Mouse (Mus musculus) limb, embryonic 12.5 days (tissue): ENCODE results near the gene Rnf41. TPM values are rescaled to one million over a fixed set of nuclear protein-coding genes. Genes with fewer than 3 reads are reported as not detected.

Experiments used
- ATAC-seq: fragments of 200-750 bp; cut with Nextera tagmentation; 2 replicates; pipeline ENCODE4 v1.8.0; 2017; ENCODE audit warnings: low read depth, moderate TSS enrichment; ENCODE audit not compliant: insufficient number of reproducible peaks, insufficient read depth, low FRiP score, low TSS enrichment
- H3K27ac ChIP-seq: fragments of 300-500 bp; sonication (generic); 2 replicates; pipeline ENCODE4 v1.5.1; 2016; ENCODE audit warnings: mild to moderate bottlenecking, moderate library complexity
- H3K27me3 ChIP-seq: fragments of 300-500 bp; sonication (generic); 2 replicates; pipeline ENCODE4 v1.6.1; 2016; ENCODE audit warnings: mild to moderate bottlenecking, moderate library complexity
- H3K36me3 ChIP-seq: fragments of 300-500 bp; sonication (generic); 2 replicates; pipeline ENCODE4 v1.6.1; 2016; ENCODE audit warnings: mild to moderate bottlenecking, moderate library complexity
- H3K4me1 ChIP-seq: fragments of 300-500 bp; sonication (generic); replicated peaks from 2 replicates; pipeline ENCODE4 v1.6.1; 2016
- H3K4me2 ChIP-seq: fragments of 300-500 bp; sonication (generic); 2 replicates; pipeline ENCODE4 v1.6.1; 2016; ENCODE audit warnings: mild to moderate bottlenecking, moderate library complexity
- H3K4me3 ChIP-seq: fragments of 300-500 bp; sonication (generic); replicated peaks from 2 replicates; pipeline ENCODE4 v1.5.1; 2016; ENCODE audit warnings: mild to moderate bottlenecking
- H3K9ac ChIP-seq: fragments of 300-500 bp; sonication (generic); replicated peaks from 2 replicates; pipeline ENCODE4 v1.6.1; 2016; ENCODE audit warnings: mild to moderate bottlenecking, moderate library complexity
- H3K9me3 ChIP-seq: fragments of 300-500 bp; sonication (generic); 2 replicates; pipeline ENCODE4 v1.6.1; 2016; ENCODE audit warnings: mild to moderate bottlenecking, moderate library complexity
- WGBS: fragments of 180-500 bp; shearing (Covaris S2); methylation state at CpG from one replicate; pipeline ENCODE4 v1.1.7; 2016; 5-methylcytosine and 5-hydroxymethylcytosine counted together
- polyA plus RNA-seq: library from polyadenylated mRNA; unstranded; fragments of >200 nt; fragmentation: Nextera tagmentation; extraction: Ambion mirVana; gene quantifications from 2 replicates; pipeline ENCODE4 v1.2.1, GENCODE M21; 2016

Gene Rnf41
- polyA plus RNA-seq, 1 experiment from 2014 or later: 42.5 TPM

- WGBS: 86% methylated on average over 7 of the region's 7 CpGs
- peaks cover 32% of the 10 kb centered on the region for H3K36me3 ChIP-seq
- ATAC-seq: no peak
Measured at GRCm38 (mm10) chr10:128403931-128404330, 7.5 kb upstream of the Rnf41 start.

GRCm38 (mm10) chr10:128408591-128409535, 2.6 kb upstream of the Rnf41 start:
- 20% methylated on average over 35 of the region's 35 CpGs for WGBS
- peak overlapping the region; percentile 73 for H3K9ac ChIP-seq

More at GRCm38 (mm10) chr10:128403931-128404330, 7.5 kb upstream of the Rnf41 start:
- H3K27ac ChIP-seq: no peak overlapping the region
- H3K4me3 ChIP-seq: no peak overlapping the region
- no peaks in the 10 kb centered on the region for H3K9me3 ChIP-seq
- H3K27me3 ChIP-seq: no peaks in the 10 kb centered on the region
- no peak overlapping the region for H3K9ac ChIP-seq
- H3K4me2 ChIP-seq: no peak overlapping the region
- H3K4me1 ChIP-seq: peaks cover 24% of the 10 kb centered on the region

GRCm38 (mm10) chr10:128409692-128410559, 1.5 kb upstream of the Rnf41 start:
- peaks cover 35% of the 10 kb centered on the region for H3K4me1 ChIP-seq
- peak overlapping the region; percentile 94 for H3K27ac ChIP-seq
- H3K4me2 ChIP-seq: peak overlapping the region; percentile 95
- peak; percentile 90 for ATAC-seq
- H3K9me3 ChIP-seq: no peaks in the 10 kb centered on the region
- WGBS: 6% methylated on average over 36 of the region's 36 CpGs
- peaks cover 44% of the 10 kb centered on the region for H3K36me3 ChIP-seq
- H3K4me3 ChIP-seq: peak overlapping the region; percentile 92
- H3K9ac ChIP-seq: peak overlapping the region; percentile 81
- H3K27me3 ChIP-seq: no peaks in the 10 kb centered on the region

More at GRCm38 (mm10) chr10:128408591-128409535, 2.6 kb upstream of the Rnf41 start:
- Histone ChIP-seq H3K36me3 (peaks cover 36% of the 10 kb centered on the region), H3K27me3 (no peaks in the 10 kb centered on the region), H3K4me2 (peak overlapping the region; percentile 92), H3K9me3 (no peaks in the 10 kb centered on the region), H3K27ac (peak overlapping the region; percentile 82), H3K4me1 (peaks cover 35% of the 10 kb centered on the region), H3K4me3 (peak overlapping the region; percentile 92)
- no peak for ATAC-seq

GRCm38 (mm10) chr10:128410560-128410845, 954 bp upstream of the Rnf41 start:
- Histone ChIP-seq H3K27ac (peak overlapping the region; percentile 94), H3K9me3 (no peaks in the 10 kb centered on the region), H3K27me3 (no peaks in the 10 kb centered on the region), H3K4me1 (peaks cover 35% of the 10 kb centered on the region), H3K4me3 (peak overlapping the region; percentile 92), H3K4me2 (peak overlapping the region; percentile 95), H3K9ac (peak overlapping the region; percentile 81; the same call in 1 of the 2 replicates), H3K36me3 (peaks cover 48% of the 10 kb centered on the region)
- 23% methylated on average over 4 of the region's 4 CpGs for WGBS
- ATAC-seq: no peak

- peaks cover 35% of the 10 kb centered on the region for H3K4me1 ChIP-seq
- peak overlapping the region; percentile 92 for H3K4me3 ChIP-seq
- peak overlapping the region; percentile 95 for H3K4me2 ChIP-seq
- H3K27me3 ChIP-seq: no peaks in the 10 kb centered on the region
- H3K36me3 ChIP-seq: peaks cover 50% of the 10 kb centered on the region
- 3% methylated on average over 14 of the region's 14 CpGs for WGBS
- peak overlapping the region; percentile 94 for H3K27ac ChIP-seq
- H3K9ac ChIP-seq: peak overlapping the region; percentile 81
- no peaks in the 10 kb centered on the region for H3K9me3 ChIP-seq
- peak; percentile 11; the same call in 1 of the 2 replicates for ATAC-seq
Measured at GRCm38 (mm10) chr10:128412055-128412381, 561 bp downstream of the Rnf41 start.

GRCm38 (mm10) chr10:128412558-128412957, 1.1 kb downstream of the Rnf41 start:
- ATAC-seq: no peak
- peak overlapping the region; percentile 95 for H3K4me2 ChIP-seq
- peaks cover 50% of the 10 kb centered on the region for H3K36me3 ChIP-seq
- H3K9ac ChIP-seq: peak overlapping the region; percentile 81
- no peaks in the 10 kb centered on the region for H3K27me3 ChIP-seq
- peak overlapping the region; percentile 92 for H3K4me3 ChIP-seq
- H3K4me1 ChIP-seq: peaks cover 35% of the 10 kb centered on the region
- H3K9me3 ChIP-seq: no peaks in the 10 kb centered on the region
- 71% methylated on average over 1 of the region's 1 CpGs for WGBS
- no peak overlapping the region for H3K27ac ChIP-seq

- H3K9me3 ChIP-seq: no peaks in the 10 kb centered on the region
- H3K4me1 ChIP-seq: peaks cover 35% of the 10 kb centered on the region
- no peak overlapping the region for H3K9ac ChIP-seq
- WGBS: 69% methylated on average over 1 of the region's 1 CpGs
- H3K27me3 ChIP-seq: no peaks in the 10 kb centered on the region
- H3K36me3 ChIP-seq: peaks cover 50% of the 10 kb centered on the region
- H3K4me3 ChIP-seq: no peak overlapping the region; the same call in 1 of the 2 replicates
- no peak for ATAC-seq
- H3K27ac ChIP-seq: no peak overlapping the region
- peak overlapping the region; percentile 95; the same call in 1 of the 2 replicates for H3K4me2 ChIP-seq
Measured at GRCm38 (mm10) chr10:128413076-128413475, 1.6 kb downstream of the Rnf41 start.

GRCm38 (mm10) chr10:128414848-128415247, 3.4 kb downstream of the Rnf41 start:
- Histone ChIP-seq H3K4me1 (peaks cover 25% of the 10 kb centered on the region), H3K9me3 (no peaks in the 10 kb centered on the region), H3K4me3 (no peak overlapping the region), H3K27me3 (no peaks in the 10 kb centered on the region), H3K4me2 (no peak overlapping the region), H3K36me3 (peaks cover 64% of the 10 kb centered on the region), H3K9ac (no peak overlapping the region), H3K27ac (no peak overlapping the region)
- ATAC-seq: no peak
- WGBS: 98% methylated on average over 5 of the region's 5 CpGs

- no peaks in the 10 kb centered on the region for H3K27me3 ChIP-seq
- H3K27ac ChIP-seq: no peak overlapping the region
- H3K4me3 ChIP-seq: no peak overlapping the region
- H3K4me2 ChIP-seq: no peak overlapping the region
- 60% methylated on average over 5 of the region's 5 CpGs for WGBS
- ATAC-seq: no peak
- no peaks in the 10 kb centered on the region for H3K9me3 ChIP-seq
- peaks cover 91% of the 10 kb centered on the region for H3K36me3 ChIP-seq
- no peak overlapping the region for H3K9ac ChIP-seq
- no peaks in the 10 kb centered on the region for H3K4me1 ChIP-seq
Measured at GRCm38 (mm10) chr10:128422426-128422825, 11.0 kb downstream of the Rnf41 start.

GRCm38 (mm10) chr10:128424604-128425003, 13.1 kb downstream of the Rnf41 start:
- no peak for ATAC-seq

GRCm38 (mm10) chr10:128425260-128425659, 13.8 kb downstream of the Rnf41 start:
- WGBS: 87% methylated on average over 3 of the region's 3 CpGs

More at GRCm38 (mm10) chr10:128424604-128425003, 13.1 kb downstream of the Rnf41 start:
- Histone ChIP-seq H3K36me3 (peaks cover 87% of the 10 kb centered on the region), H3K4me1 (no peaks in the 10 kb centered on the region), H3K4me3 (no peak overlapping the region), H3K27ac (no peak overlapping the region), H3K4me2 (no peak overlapping the region), H3K9ac (no peak overlapping the region), H3K27me3 (no peaks in the 10 kb centered on the region), H3K9me3 (no peaks in the 10 kb centered on the region)
- 42% methylated on average over 7 of the region's 7 CpGs for WGBS

More at GRCm38 (mm10) chr10:128425260-128425659, 13.8 kb downstream of the Rnf41 start:
- Histone ChIP-seq H3K4me3 (no peak overlapping the region), H3K27ac (no peak overlapping the region), H3K4me1 (no peaks in the 10 kb centered on the region), H3K4me2 (no peak overlapping the region), H3K9ac (no peak overlapping the region), H3K9me3 (no peaks in the 10 kb centered on the region), H3K36me3 (peaks cover 88% of the 10 kb centered on the region), H3K27me3 (no peaks in the 10 kb centered on the region)
- no peak for ATAC-seq
